Mouse (Mus musculus) thymus, adult 2 months (tissue): Measurements from ENCODE around the gene Map6. TPM values are rescaled to one million over a fixed set of nuclear protein-coding genes. Genes with fewer than 3 reads are reported as not detected.

ENCODE experiments used
- DNase-seq: peaks from one replicate; pipeline ENCODE4 v3.0.0; 2021
- H3K27ac ChIP-seq: fragments of 200-500 bp; 2 replicates; pipeline ENCODE4 v1.5.1; 2012; ENCODE audit warnings: low read length, control low read depth; ENCODE audit not compliant: control insufficient read depth, insufficient read depth
- H3K27me3 ChIP-seq: fragments of 200-500 bp; 2 replicates; pipeline ENCODE4 v1.6.1; 2012; ENCODE audit warnings: mild to moderate bottlenecking, low read length, moderate library complexity, mixed read lengths; ENCODE audit not compliant: control insufficient read depth, insufficient read depth
- H3K36me3 ChIP-seq: fragments of 200-500 bp; 2 replicates; pipeline ENCODE4 v1.6.1; 2012; ENCODE audit warnings: mild to moderate bottlenecking, low read length, moderate library complexity; ENCODE audit not compliant: control insufficient read depth, insufficient read depth
- H3K4me1 ChIP-seq: fragments of 200-500 bp; replicated peaks from 2 replicates; pipeline ENCODE4 v1.6.1; 2012; ENCODE audit warnings: low read length; ENCODE audit not compliant: control insufficient read depth, insufficient read depth
- H3K4me3 ChIP-seq: fragments of 200-500 bp; 2 replicates; pipeline ENCODE4 v1.5.1; 2012; ENCODE audit warnings: mild to moderate bottlenecking, low read length, control low read depth, moderate library complexity; ENCODE audit not compliant: control insufficient read depth, insufficient read depth
- CTCF ChIP-seq: fragments of 200-500 bp; IDR thresholded peaks from 2 replicates; pipeline ENCODE4 v1.5.1; 2012; ENCODE audit warnings: mild to moderate bottlenecking, control low read depth, low read length, moderate library complexity, borderline replicate concordance; ENCODE audit not compliant: control insufficient read depth, poor library complexity, insufficient read depth; ENCODE audit errors: extremely low read depth
- POLR2A ChIP-seq: fragments of 200-500 bp; IDR thresholded peaks from 2 replicates; pipeline ENCODE4 v1.6.1; 2012; ENCODE audit warnings: mild to moderate bottlenecking, low read length, control low read depth, moderate library complexity; ENCODE audit not compliant: control insufficient read depth, poor library complexity, insufficient read depth; ENCODE audit errors: extremely low read depth
- WGBS: fragments of 180-500 bp; shearing (Covaris S2); methylation state at CpG from one replicate; pipeline ENCODE4 v1.1.7; 2018; 5-methylcytosine and 5-hydroxymethylcytosine counted together
- polyA plus RNA-seq: library from polyadenylated mRNA; depleted of rRNA; stranded (reverse); fragments of >200 nt; gene quantifications from 2 replicates; pipeline ENCODE4 v1.2.3, GENCODE M21; 2012

The Map6 gene
- polyA plus RNA-seq, 1 experiment, result 1.3 TPM

GRCm38 (mm10) chr7:99356244-99356930, 89.1 kb downstream of the Map6 start:
- no peaks in the 10 kb centered on the region; the same call in 1 of the 2 replicates for H3K27me3 ChIP-seq
- no peak for TF ChIP-seq CTCF
- no peak for TF ChIP-seq POLR2A
- no peak for DNase-seq
- H3K4me1 ChIP-seq, result peaks cover 2% of the 10 kb centered on the region; the same call in 1 of the 2 replicates
- H3K27ac ChIP-seq, result no peak overlapping the region
- no peaks in the 10 kb centered on the region for H3K36me3 ChIP-seq
- no peak overlapping the region for H3K4me3 ChIP-seq
- WGBS, result 82% methylated on average over 9 of the region's 9 CpGs

- H3K27ac ChIP-seq, result no peak overlapping the region
- peaks cover 2% of the 10 kb centered on the region; the same call in 1 of the 2 replicates for H3K4me1 ChIP-seq
- no peaks in the 10 kb centered on the region; the same call in 1 of the 2 replicates for H3K27me3 ChIP-seq
- whole genome bisulfite sequencing, result 91% methylated on average over 7 of the region's 7 CpGs
- H3K36me3 ChIP-seq, result no peaks in the 10 kb centered on the region
- no peak overlapping the region for H3K4me3 ChIP-seq
- TF ChIP-seq POLR2A (no peak), CTCF (no peak)
- DNase-seq, result no peak
Observed at GRCm38 (mm10) chr7:99357201-99357600, 90.0 kb downstream of the Map6 start.

DNA sequence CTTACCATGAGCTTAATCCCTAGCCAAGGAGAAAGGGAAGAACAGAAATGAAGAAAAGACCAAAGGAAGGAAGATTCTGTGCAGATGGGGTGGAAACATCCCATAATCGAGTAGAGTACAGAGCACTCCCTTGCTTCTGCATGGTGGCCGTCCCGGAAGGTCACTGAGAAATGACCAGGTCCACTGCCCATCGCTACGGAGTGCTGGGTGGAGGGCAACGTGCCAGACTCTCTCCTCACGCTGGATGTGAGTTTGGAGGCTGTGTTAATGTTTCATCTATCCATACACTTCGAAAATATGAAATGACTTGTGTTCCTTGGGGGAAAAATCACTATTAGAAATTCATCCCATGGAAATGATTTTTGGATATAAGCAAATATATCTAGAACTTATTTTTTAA, 91.1 kb downstream of the Map6 start:
- H3K4me3 ChIP-seq, result no peak overlapping the region
- TF ChIP-seq CTCF (no peak), POLR2A (no peak)
- H3K36me3 ChIP-seq, result no peaks in the 10 kb centered on the region
- H3K27me3 ChIP-seq, result no peaks in the 10 kb centered on the region
- H3K4me1 ChIP-seq, result peaks cover 2% of the 10 kb centered on the region; the same call in 1 of the 2 replicates
- 95% methylated on average over 8 of the region's 8 CpGs for WGBS
- no peak overlapping the region for H3K27ac ChIP-seq
- no peak for DNase-seq

DNA sequence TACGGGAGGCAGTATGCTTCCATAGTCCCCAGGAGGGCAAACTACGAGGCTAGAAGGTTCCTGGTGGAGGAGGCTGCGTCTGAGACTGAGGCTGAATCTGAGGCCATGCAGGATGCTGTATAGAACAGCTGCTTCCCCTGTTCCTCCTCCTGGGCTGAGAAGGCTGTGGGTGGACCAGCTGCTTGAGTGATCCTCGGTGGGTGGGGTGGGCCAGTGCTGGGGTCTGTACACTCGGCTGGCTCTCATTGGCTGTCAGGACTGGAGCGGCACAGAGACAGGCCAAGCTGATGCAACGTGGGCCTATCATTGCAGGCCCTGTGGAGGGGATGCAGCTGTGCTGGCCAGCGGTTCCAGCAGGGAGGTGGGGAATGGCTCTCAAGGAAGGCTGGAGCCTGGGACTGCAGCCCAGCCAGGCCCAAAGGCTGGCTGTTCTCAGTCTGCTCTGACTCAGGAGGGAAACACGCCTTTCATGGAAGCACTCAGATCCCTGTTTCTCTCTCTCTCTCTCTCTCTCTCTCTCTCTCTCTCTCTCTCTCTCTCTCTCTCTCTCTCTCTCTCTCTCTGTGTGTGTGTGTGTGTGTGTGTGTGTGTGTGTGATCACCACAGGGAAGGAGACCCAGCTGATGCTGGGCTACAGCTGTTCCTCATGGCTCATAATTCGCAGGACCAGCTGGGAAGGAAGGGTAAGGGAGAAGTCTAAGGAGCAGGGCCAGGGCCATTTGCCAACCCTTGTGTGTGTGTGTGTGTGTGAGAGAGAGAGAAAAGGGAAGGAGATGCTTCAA, 93.0 kb downstream of the Map6 start:
- DNase-seq, result no peak
- H3K27me3 ChIP-seq, result no peaks in the 10 kb centered on the region
- no peak overlapping the region for H3K27ac ChIP-seq
- TF ChIP-seq POLR2A (no peak), CTCF (no peak)
- 26% methylated on average over 10 of the region's 10 CpGs for WGBS
- no peak overlapping the region for H3K4me3 ChIP-seq
- H3K4me1 ChIP-seq, result peaks cover 2% of the 10 kb centered on the region; the same call in 1 of the 2 replicates
- H3K36me3 ChIP-seq, result no peaks in the 10 kb centered on the region

- no peaks in the 10 kb centered on the region for H3K36me3 ChIP-seq
- H3K27ac ChIP-seq, result no peak overlapping the region
- TF ChIP-seq CTCF, result no peak
- no peak for TF ChIP-seq POLR2A
- 52% methylated on average over 8 of the region's 8 CpGs for WGBS
- H3K4me3 ChIP-seq, result no peak overlapping the region
- no peaks in the 10 kb centered on the region for H3K27me3 ChIP-seq
- peaks cover 2% of the 10 kb centered on the region; the same call in 1 of the 2 replicates for H3K4me1 ChIP-seq
- DNase-seq, result no peak
Observed at GRCm38 (mm10) chr7:99360803-99361414, 93.7 kb downstream of the Map6 start.

DNA sequence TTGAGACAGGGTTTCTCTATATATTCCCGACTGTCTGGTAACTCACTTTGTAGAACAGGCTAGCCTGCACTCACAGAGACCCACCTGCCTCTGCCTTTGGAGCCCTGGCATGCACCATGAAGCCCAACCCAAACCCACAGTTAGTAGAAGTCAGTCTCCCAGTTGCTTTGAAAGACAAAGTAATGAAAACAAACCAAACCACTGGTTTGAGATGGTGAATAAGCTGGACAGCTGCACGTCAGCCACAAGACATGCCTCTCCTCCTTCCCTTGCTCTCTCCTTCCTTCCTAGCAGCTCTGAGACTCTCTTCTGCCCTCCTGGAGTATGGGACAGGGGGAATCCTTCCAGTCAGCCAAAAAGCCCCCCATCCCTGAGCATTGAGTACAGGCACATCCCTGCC, 94.9 kb downstream of the Map6 start:
- Histone ChIP-seq H3K27me3 (no peaks in the 10 kb centered on the region), H3K4me1 (peaks cover 2% of the 10 kb centered on the region; the same call in 1 of the 2 replicates), H3K27ac (no peak overlapping the region), H3K4me3 (no peak overlapping the region), H3K36me3 (no peaks in the 10 kb centered on the region)
- WGBS, result 89% methylated on average over 2 of the region's 2 CpGs
- TF ChIP-seq POLR2A (no peak), CTCF (no peak)
- no peak for DNase-seq
